ENCODE assay signal across 19 mouse cellular contexts in the genomic region with DNA sequence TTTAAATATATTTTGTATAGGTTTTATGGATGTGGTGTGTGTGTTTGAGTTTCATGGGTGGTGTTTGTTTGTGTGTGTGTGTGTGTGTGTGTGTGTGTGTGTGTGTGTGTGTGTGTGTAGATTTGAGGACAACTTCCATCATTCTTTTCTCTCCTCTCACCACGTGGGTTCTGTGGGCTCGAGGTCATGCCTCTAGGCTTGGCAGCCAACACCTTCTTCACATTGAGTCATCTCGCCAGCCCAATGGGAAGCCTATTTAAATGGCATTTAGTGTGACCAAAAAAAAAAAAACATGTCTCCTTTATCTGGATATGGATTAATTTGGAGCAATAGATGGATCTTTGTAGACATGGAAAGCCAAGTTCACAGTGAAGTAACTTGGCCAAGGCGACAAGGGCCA. TPM values are rescaled to one million over a fixed set of nuclear protein-coding genes. Genes with fewer than 3 reads are reported as not detected.
"Had no signal": no experiment of that assay in that cellular context is flagged by ENCODE, and none has a peak within 500 bp of the region (broad histone marks: within the 10 kb centered on the region; RNA-seq: fewer than 3 reads in every experiment).

No protein-coding gene starts in this region.

- H3K4me3 ChIP-seq: midbrain, embryonic 10.5 days; midbrain, embryonic 12.5 days; neural tube, embryonic 12.5 days had no signal

- H3K4me1 ChIP-seq: midbrain, embryonic 12.5 days; neural tube, embryonic 12.5 days had no signal

- H3K27ac ChIP-seq: midbrain, embryonic 10.5 days; midbrain, embryonic 12.5 days; neural tube, embryonic 12.5 days had no signal

- DNase-seq: lung, adult 18-20 months; lung, embryonic 14.5 days; lung, postnatal 10 days; lung, postnatal 4 days; midbrain, embryonic 14.5 days; right cerebral cortex, postnatal 14 days; spleen, adult 18-20 months; thymus, adult 18-20 months; thymus, postnatal 14 days; thymus, postnatal 36 days had no signal

RNA-seq across cellular contexts. Expression of gene Gcm1, which starts 39.7 kb away (rescaled TPM):
- polyA plus RNA-seq: liver, embryonic 16.5 days; midbrain, embryonic 10.5 days; midbrain, embryonic 14.5 days; midbrain, embryonic 16.5 days; neural tube, embryonic 12.5 days; neural tube, embryonic 14.5 days; small intestine, adult 2 months; stomach, embryonic 14.5 days; stomach, embryonic 16.5 days had no signal
